Mouse (Mus musculus) liver, embryonic 11.5 days (tissue): ENCODE results near the gene Gm7029. TPM values are rescaled to one million over a fixed set of nuclear protein-coding genes. Genes with fewer than 3 reads are reported as not detected.
A peak's percentile ranks its signal among the peaks of the same experiment; 100 is the strongest.
"Not testable (repeated sequence)": the region's sequence is repeated elsewhere in the genome, so short reads cannot be mapped to it uniquely, and the experiment has no call there.

Experiments used
- ATAC-seq: fragments of 200-750 bp; cut with Nextera tagmentation; replicated peaks from 2 replicates; pipeline ENCODE4 v1.8.0; 2017; ENCODE audit warnings: moderate number of reproducible peaks, mild to moderate bottlenecking, moderate TSS enrichment, moderate library complexity; ENCODE audit not compliant: low FRiP score
- DNase-seq: peaks from one replicate; pipeline ENCODE4 v3.0.0-alpha.2; 2017; ENCODE audit warnings: low spot score
- H3K27ac ChIP-seq: fragments of 300-500 bp; sonication (generic); 2 replicates; pipeline ENCODE4 v1.5.1; 2014; ENCODE audit warnings: mild to moderate bottlenecking, low read depth, low read length, control low read depth
- H3K27me3 ChIP-seq: fragments of 300-500 bp; sonication (generic); replicated peaks from 2 replicates; pipeline ENCODE4 v1.6.1; 2014; ENCODE audit warnings: low read length, mixed read lengths; ENCODE audit not compliant: control insufficient read depth, insufficient read depth
- H3K36me3 ChIP-seq: fragments of 300-500 bp; sonication (generic); 2 replicates; pipeline ENCODE4 v1.6.1; 2014; ENCODE audit warnings: mild to moderate bottlenecking, low read length, moderate library complexity, mixed read lengths; ENCODE audit not compliant: control insufficient read depth, insufficient read depth
- H3K4me1 ChIP-seq: fragments of 300-500 bp; sonication (generic); replicated peaks from 2 replicates; pipeline ENCODE4 v1.6.1; 2014; ENCODE audit warnings: low read length, mixed read lengths; ENCODE audit not compliant: control insufficient read depth, insufficient read depth
- H3K4me2 ChIP-seq: fragments of 300-500 bp; sonication (generic); 2 replicates; pipeline ENCODE4 v1.6.1; 2014; ENCODE audit warnings: mild to moderate bottlenecking, control low read depth, moderate library complexity
- H3K4me3 ChIP-seq: fragments of 300-500 bp; sonication (generic); 2 replicates; pipeline ENCODE4 v1.5.1; 2014; ENCODE audit warnings: low read depth, low read length, control low read depth
- H3K9ac ChIP-seq: fragments of 300-500 bp; sonication (generic); 2 replicates; pipeline ENCODE4 v1.6.1; 2014; ENCODE audit warnings: low read depth, low read length, control low read depth
- H3K9me3 ChIP-seq: fragments of 300-500 bp; sonication (generic); 2 replicates; pipeline ENCODE4 v1.6.1; 2016; ENCODE audit warnings: low read length, inconsistent platforms, mixed read lengths; ENCODE audit not compliant: control insufficient read depth
- WGBS: fragments of 180-500 bp; shearing (Covaris S2); extraction: QIAGEN DNeasy Blood & Tissue Kit; methylation state at CpG from one replicate; pipeline ENCODE4 v1.1.7; 2014; 5-methylcytosine and 5-hydroxymethylcytosine counted together
- polyA plus RNA-seq: library from polyadenylated mRNA; unstranded; fragments of >200 nt; fragmentation: Nextera tagmentation; extraction: Ambion mirVana; gene quantifications from 2 replicates; pipeline ENCODE4 v1.2.1, GENCODE M21; 2014

Gm7029 gene
- polyA plus RNA-seq, 1 experiment from 2014 or later, result not detected

GRCm38 (mm10) chr17:33844196-33844595, 29.4 kb upstream of the Gm7029 start:
- ATAC-seq (no peak), DNase-seq (no peak)
- Histone ChIP-seq H3K27ac (no peak overlapping the region), H3K4me3 (peak overlapping the region; percentile 83; the same call in 1 of the 2 replicates), H3K9ac (no peak overlapping the region), H3K27me3 (no peaks in the 10 kb centered on the region), H3K36me3 (peaks cover 2% of the 10 kb centered on the region; the same call in 1 of the 2 replicates), H3K4me2 (peak overlapping the region; percentile 88), H3K4me1 (peaks cover 18% of the 10 kb centered on the region), H3K9me3 (no peaks in the 10 kb centered on the region)
- 68% methylated on average over 1 of the region's 1 CpGs for WGBS

GRCm38 (mm10) chr17:33848139-33848538, 25.5 kb upstream of the Gm7029 start:
- Histone ChIP-seq H3K4me3 (no peak overlapping the region), H3K9ac (no peak overlapping the region), H3K27ac (no peak overlapping the region), H3K4me1 (peaks cover 15% of the 10 kb centered on the region), H3K27me3 (no peaks in the 10 kb centered on the region), H3K9me3 (no peaks in the 10 kb centered on the region), H3K36me3 (peaks cover 2% of the 10 kb centered on the region; the same call in 1 of the 2 replicates), H3K4me2 (no peak overlapping the region)
- 63% methylated on average over 8 of the region's 8 CpGs for WGBS
- DNase-seq, result no peak
- ATAC-seq, result no peak

- 35% methylated on average over 1 of the region's 1 CpGs for WGBS
- DNase-seq, result no peak
- Histone ChIP-seq H3K4me3 (no peak overlapping the region), H3K36me3 (peaks cover 2% of the 10 kb centered on the region; the same call in 1 of the 2 replicates), H3K4me2 (no peak overlapping the region), H3K4me1 (no peaks in the 10 kb centered on the region), H3K9ac (no peak overlapping the region), H3K27ac (no peak overlapping the region), H3K9me3 (no peaks in the 10 kb centered on the region), H3K27me3 (no peaks in the 10 kb centered on the region)
- ATAC-seq, result no peak
Observed at GRCm38 (mm10) chr17:33851331-33851730, 22.3 kb upstream of the Gm7029 start.

DNA sequence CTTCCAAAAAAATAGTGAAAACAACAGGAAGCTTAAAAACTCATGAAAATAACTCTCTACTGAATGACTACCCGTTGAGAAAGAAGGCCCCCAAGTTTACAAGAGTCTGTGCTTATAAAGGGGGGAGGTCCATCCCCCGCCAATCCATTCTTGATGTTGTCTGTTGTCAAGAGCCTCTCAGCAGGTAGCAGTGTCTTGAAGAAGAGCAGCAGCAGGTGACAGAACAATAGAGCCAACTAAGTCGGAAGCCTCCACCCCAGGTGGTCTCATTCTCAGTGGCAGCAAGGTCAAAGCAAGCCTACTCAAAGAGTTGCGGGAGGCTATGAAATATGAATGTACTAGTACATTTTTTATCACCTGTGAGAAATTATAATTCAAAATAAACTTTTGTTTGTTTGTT, 15.8 kb upstream of the Gm7029 start:
- Histone ChIP-seq H3K4me3 (no peak overlapping the region), H3K27me3 (no peaks in the 10 kb centered on the region), H3K9me3 (no peaks in the 10 kb centered on the region), H3K4me1 (no peaks in the 10 kb centered on the region), H3K36me3 (no peaks in the 10 kb centered on the region), H3K4me2 (no peak overlapping the region), H3K27ac (no peak overlapping the region), H3K9ac (no peak overlapping the region)
- ATAC-seq (no peak), DNase-seq (no peak)
- WGBS, result 84% methylated on average over 4 of the region's 4 CpGs

GRCm38 (mm10) chr17:33865330-33866030, 8.2 kb upstream of the Gm7029 start:
- Histone ChIP-seq H3K4me2 (peak overlapping the region; percentile 3), H3K4me1 (no peaks in the 10 kb centered on the region), H3K27ac (no peak overlapping the region), H3K27me3 (no peaks in the 10 kb centered on the region), H3K4me3 (no peak overlapping the region), H3K36me3 (no peaks in the 10 kb centered on the region), H3K9me3 (no peaks in the 10 kb centered on the region), H3K9ac (no peak overlapping the region)
- ATAC-seq, result peak; percentile 68
- 29% methylated on average over 8 of the region's 9 CpGs for WGBS
- DNase-seq, result peak; percentile 62

GRCm38 (mm10) chr17:33874411-33874810, 774 bp downstream of the Gm7029 start:
- no peak overlapping the region for H3K4me2 ChIP-seq
- H3K36me3 ChIP-seq, result peaks cover 8% of the 10 kb centered on the region
- ATAC-seq (no peak), DNase-seq (peak; percentile 22)
- H3K4me3 ChIP-seq, result no peak overlapping the region
- H3K4me1 ChIP-seq, result no peaks in the 10 kb centered on the region
- H3K27me3 ChIP-seq, result no peaks in the 10 kb centered on the region
- H3K9ac ChIP-seq, result no peak overlapping the region
- 88% methylated on average over 11 of the region's 11 CpGs for WGBS
- no peak overlapping the region for H3K27ac ChIP-seq
- no peaks in the 10 kb centered on the region for H3K9me3 ChIP-seq

DNA sequence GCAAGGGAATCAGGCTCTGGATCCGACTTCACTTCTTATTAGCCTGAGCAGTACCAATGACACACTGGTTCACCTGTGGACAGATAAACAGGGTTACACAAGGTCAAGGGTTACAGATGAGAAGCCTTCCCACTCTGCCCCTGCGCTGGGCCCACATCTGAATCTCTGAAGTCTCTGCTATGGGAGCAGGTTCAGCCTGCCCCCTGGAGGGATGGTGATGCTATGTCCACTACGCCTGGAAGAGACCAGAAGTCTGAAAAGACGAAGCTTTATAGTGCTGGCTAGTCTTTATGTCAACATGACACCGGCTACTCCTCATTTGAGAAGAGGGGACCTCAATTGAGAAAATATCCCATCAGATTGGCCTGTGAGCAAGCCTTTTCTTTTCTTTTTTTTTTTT, 2.2 kb downstream of the Gm7029 start:
- ATAC-seq, H3K9ac ChIP-seq, H3K9me3 ChIP-seq, H3K27ac ChIP-seq, H3K27me3 ChIP-seq, H3K4me3 ChIP-seq, H3K4me1 ChIP-seq, H3K4me2 ChIP-seq: not testable (repeated sequence)
- peaks cover 15% of the 10 kb centered on the region for H3K36me3 ChIP-seq
- DNase-seq, result peak; percentile 32
- WGBS, result 77% methylated on average over 5 of the region's 5 CpGs

GRCm38 (mm10) chr17:33884320-33884719, 10.7 kb downstream of the Gm7029 start:
- H3K9me3 ChIP-seq, H3K9ac ChIP-seq, DNase-seq, H3K4me2 ChIP-seq, H3K27me3 ChIP-seq, ATAC-seq, H3K27ac ChIP-seq, H3K4me3 ChIP-seq: not testable (repeated sequence)
- Histone ChIP-seq H3K4me1 (peaks cover 15% of the 10 kb centered on the region), H3K36me3 (peaks cover 28% of the 10 kb centered on the region)
- WGBS, result 87% methylated on average over 10 of the region's 11 CpGs

DNA sequence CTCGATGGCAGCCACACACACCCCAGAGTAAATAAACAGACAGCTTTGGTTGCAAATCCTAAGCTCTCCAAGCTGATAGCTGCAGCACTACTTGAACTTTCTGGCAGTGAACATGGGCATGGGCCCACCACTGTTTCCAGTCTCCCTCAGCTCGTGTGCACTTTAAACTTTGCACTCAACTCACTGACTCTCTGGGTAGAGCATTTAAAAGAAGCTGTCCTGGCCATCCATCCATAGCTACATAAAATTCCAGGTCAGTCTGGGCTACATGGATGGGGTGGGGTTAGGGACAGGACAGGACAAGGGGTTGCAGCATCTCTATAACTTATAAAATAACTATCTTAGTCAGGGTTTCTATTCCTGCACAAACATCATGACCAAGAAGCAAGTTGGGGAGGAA, 14.2 kb downstream of the Gm7029 start:
- Histone ChIP-seq H3K4me1 (peaks cover 15% of the 10 kb centered on the region), H3K4me2 (peak overlapping the region; percentile 80)
- not testable (repeated sequence) for H3K36me3 ChIP-seq, H3K9ac ChIP-seq, H3K27ac ChIP-seq, H3K4me3 ChIP-seq, H3K27me3 ChIP-seq, H3K9me3 ChIP-seq, DNase-seq, ATAC-seq
- WGBS, result 44% methylated on average over 2 of the region's 2 CpGs
